Mouse (Mus musculus) stomach, postnatal 0 days (tissue): ENCODE data around the gene 2700081O15Rik.

ENCODE experiments used
- CTCF ChIP-seq: IDR thresholded peaks from 2 replicates; pipeline ENCODE4 v1.5.1; 2016; ENCODE audit warnings: antibody characterized with exemption, low read depth, mild to moderate bottlenecking, moderate library complexity
- EP300 ChIP-seq: optimal IDR thresholded peaks from 2 replicates; pipeline ENCODE3; 2016; ENCODE audit warnings: antibody characterized with exemption

GRCm38 (mm10) chr19:7441493-7441892 lies 24.1 kb downstream of the 2700081O15Rik start:
- TF ChIP-seq CTCF, result peak; percentile 79
- no peak for TF ChIP-seq EP300
